Mouse (Mus musculus): ENCODE data around the gene Hist1h2bb. TPM values are rescaled to one million over a fixed set of nuclear protein-coding genes. Genes with fewer than 3 reads are reported as not detected.
"Not testable (repeated sequence)": the region's sequence is repeated elsewhere in the genome, so short reads cannot be mapped to it uniquely, and the experiment has no call there.

Hist1h2bb gene
- polyA plus RNA-seq, 1 experiment, result 12.1 TPM

GRCm38 (mm10) chr13:23744421-23745380 lies 1.8 kb upstream of the Hist1h2bb start:
- peak overlapping the region; percentile 79 for H3K4me3 ChIP-seq (replicated peaks)
- peaks cover 65% of the 10 kb centered on the region for H3K4me1 ChIP-seq (ENCODE audit: control insufficient read depth)
- no peaks in the 10 kb centered on the region for H3K27me3 ChIP-seq (ENCODE audit: control insufficient read depth)
- H3K9me3 ChIP-seq (ENCODE audit: control insufficient read depth, low read length), result no peaks in the 10 kb centered on the region
- peaks cover 6% of the 10 kb centered on the region for H3K36me3 ChIP-seq (ENCODE audit: control insufficient read depth)
- no peak for TF ChIP-seq TAL1 (IDR thresholded peaks at IDR 0.05; ENCODE audit: low read length)
- TF ChIP-seq GATA1 (IDR thresholded peaks at IDR 0.05; ENCODE audit: low read length), result no peak

GRCm38 (mm10) chr13:23745381-23746161 lies 963 bp upstream of the Hist1h2bb start, which contains the start of gene Hist1h3c:
TSS of gene Hist1h3c (minus strand) at chr13:23745602.
- Histone ChIP-seq H3K4me3 (replicated peaks) (peak within 1 kb of the TSS; percentile 79), H3K9me3 (ENCODE audit: control insufficient read depth, low read length) (no peaks in the 10 kb centered on the region), H3K4me1 (ENCODE audit: control insufficient read depth) (peaks cover 70% of the 10 kb centered on the region), H3K36me3 (ENCODE audit: control insufficient read depth) (peaks cover 9% of the 10 kb centered on the region), H3K27me3 (ENCODE audit: control insufficient read depth) (no peaks in the 10 kb centered on the region)
- TF ChIP-seq GATA1 (IDR thresholded peaks at IDR 0.05; ENCODE audit: low read length) (peak; percentile 24; the same call in 1 of the 2 replicates), TAL1 (IDR thresholded peaks at IDR 0.05; ENCODE audit: low read length) (no peak)

GRCm38 (mm10) chr13:23747081-23747891 lies 752 bp downstream of the Hist1h2bb start:
- no peaks in the 10 kb centered on the region for H3K9me3 ChIP-seq (ENCODE audit: control insufficient read depth, low read length)
- peaks cover 62% of the 10 kb centered on the region for H3K4me1 ChIP-seq (ENCODE audit: control insufficient read depth)
- TF ChIP-seq GATA1 (IDR thresholded peaks at IDR 0.05; ENCODE audit: low read length) (no peak), TAL1 (IDR thresholded peaks at IDR 0.05; ENCODE audit: low read length) (no peak)
- peaks cover 9% of the 10 kb centered on the region for H3K36me3 ChIP-seq (ENCODE audit: control insufficient read depth)
- peak overlapping the region; percentile 63 for H3K4me3 ChIP-seq (replicated peaks)
- no peaks in the 10 kb centered on the region for H3K27me3 ChIP-seq (ENCODE audit: control insufficient read depth)

- Histone ChIP-seq H3K9me3 (ENCODE audit: control insufficient read depth, low read length) (no peaks in the 10 kb centered on the region), H3K4me1 (ENCODE audit: control insufficient read depth) (peaks cover 58% of the 10 kb centered on the region), H3K4me3 (replicated peaks) (peak overlapping the region; percentile 63), H3K36me3 (ENCODE audit: control insufficient read depth) (peaks cover 9% of the 10 kb centered on the region), H3K27me3 (ENCODE audit: control insufficient read depth) (no peaks in the 10 kb centered on the region)
- TF ChIP-seq GATA1 (IDR thresholded peaks at IDR 0.05; ENCODE audit: low read length) (no peak), TAL1 (IDR thresholded peaks at IDR 0.05; ENCODE audit: low read length) (no peak)
These were observed 1.4 kb downstream of the Hist1h2bb start for GRCm38 (mm10) chr13:23747892-23748288.

- TF ChIP-seq TAL1 (IDR thresholded peaks at IDR 0.05; ENCODE audit: low read length) (no peak), GATA1 (IDR thresholded peaks at IDR 0.05; ENCODE audit: low read length) (no peak)
- no peaks in the 10 kb centered on the region for H3K27me3 ChIP-seq (ENCODE audit: control insufficient read depth)
- peaks cover 57% of the 10 kb centered on the region for H3K4me1 ChIP-seq (ENCODE audit: control insufficient read depth)
- no peaks in the 10 kb centered on the region for H3K9me3 ChIP-seq (ENCODE audit: control insufficient read depth, low read length)
- H3K36me3 ChIP-seq (ENCODE audit: control insufficient read depth), result peaks cover 4% of the 10 kb centered on the region
- no peak overlapping the region for H3K4me3 ChIP-seq (replicated peaks)
These were observed 3.1 kb downstream of the Hist1h2bb start for GRCm38 (mm10) chr13:23749563-23750121.

GRCm38 (mm10) chr13:23750839-23751477 lies 4.4 kb downstream of the Hist1h2bb start, which contains the start of gene Hist1h2ab:
TSS of gene Hist1h2ab (plus strand) at chr13:23751126.
- H3K27me3 ChIP-seq (ENCODE audit: control insufficient read depth); H3K36me3 ChIP-seq (ENCODE audit: control insufficient read depth); H3K9me3 ChIP-seq (ENCODE audit: control insufficient read depth, low read length): not testable (repeated sequence)
- Histone ChIP-seq H3K4me1 (ENCODE audit: control insufficient read depth) (peaks cover 66% of the 10 kb centered on the region), H3K4me3 (replicated peaks) (peak within 1 kb of the TSS; percentile 66)

GRCm38 (mm10) chr13:23751478-23751956 lies 5.0 kb downstream of the Hist1h2bb start:
- Histone ChIP-seq H3K36me3 (ENCODE audit: control insufficient read depth) (peaks cover 4% of the 10 kb centered on the region), H3K4me1 (ENCODE audit: control insufficient read depth) (peaks cover 70% of the 10 kb centered on the region), H3K27me3 (ENCODE audit: control insufficient read depth) (no peaks in the 10 kb centered on the region), H3K4me3 (replicated peaks) (peak overlapping the region; percentile 66), H3K9me3 (ENCODE audit: control insufficient read depth, low read length) (no peaks in the 10 kb centered on the region)
- TF ChIP-seq TAL1 (IDR thresholded peaks at IDR 0.05; ENCODE audit: low read length), result no peak
- TF ChIP-seq GATA1 (IDR thresholded peaks at IDR 0.05; ENCODE audit: low read length), result no peak

GRCm38 (mm10) chr13:23752067-23752741 lies 5.7 kb downstream of the Hist1h2bb start, which contains the start of gene Hist1h3b:
TSS of gene Hist1h3b (plus strand) at chr13:23752267.
- Histone ChIP-seq H3K4me1 (ENCODE audit: control insufficient read depth) (peaks cover 70% of the 10 kb centered on the region), H3K4me3 (replicated peaks) (peak within 1 kb of the TSS; percentile 68)
- not testable (repeated sequence) for H3K36me3 ChIP-seq (ENCODE audit: control insufficient read depth); H3K9me3 ChIP-seq (ENCODE audit: control insufficient read depth, low read length); H3K27me3 ChIP-seq (ENCODE audit: control insufficient read depth)

Measured in erythroblast, embryonic 14.5 days (primary cell).